Mouse (Mus musculus): ENCODE data around the gene 1700016K19Rik. TPM values are rescaled to one million over a fixed set of nuclear protein-coding genes. Genes with fewer than 3 reads are reported as not detected.
"Not testable (repeated sequence)": the region's sequence is repeated elsewhere in the genome, so short reads cannot be mapped to it uniquely, and the experiment has no call there.

The 1700016K19Rik gene
- polyA plus RNA-seq, 1 experiment from 2014 or later: 3.8 TPM

DNA sequence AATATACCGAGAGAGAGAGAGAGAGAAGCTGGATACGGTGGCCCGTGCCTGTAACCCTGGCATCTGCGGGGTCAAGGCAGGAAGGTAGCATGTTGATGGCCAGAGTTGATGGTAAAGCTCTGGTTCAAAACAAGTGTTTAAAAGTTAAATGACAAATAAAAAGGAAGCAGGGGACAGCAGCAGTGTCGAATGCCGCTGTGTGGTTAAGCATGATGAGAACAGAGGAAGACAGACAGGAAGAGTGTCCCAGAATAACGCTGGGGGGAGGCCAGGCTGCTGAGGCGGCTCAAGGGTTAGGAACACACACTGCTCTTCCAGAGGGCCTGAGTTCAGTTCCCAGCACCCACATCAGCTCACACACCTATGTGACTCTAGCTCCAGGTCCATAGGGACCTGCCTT, 7.2 kb upstream of the 1700016K19Rik start:
- no peak overlapping the region for H3K27ac ChIP-seq
- no peak overlapping the region for H3K4me3 ChIP-seq
- 0 out of 2 replicates have a peak, but pooled peaks cover 5% of the 10 kb centered on the region for H3K4me1 ChIP-seq (replicated peaks)
- no peaks in the 10 kb centered on the region for H3K9me3 ChIP-seq
- no peak for DNase-seq (ENCODE audit: low spot score)
- 88% methylated on average over 8 of the region's 8 CpGs for WGBS
- no peaks in the 10 kb centered on the region for H3K36me3 ChIP-seq
- H3K27me3 ChIP-seq (ENCODE audit: insufficient read depth, poor library complexity, severe bottlenecking): no peaks in the 10 kb centered on the region

DNA sequence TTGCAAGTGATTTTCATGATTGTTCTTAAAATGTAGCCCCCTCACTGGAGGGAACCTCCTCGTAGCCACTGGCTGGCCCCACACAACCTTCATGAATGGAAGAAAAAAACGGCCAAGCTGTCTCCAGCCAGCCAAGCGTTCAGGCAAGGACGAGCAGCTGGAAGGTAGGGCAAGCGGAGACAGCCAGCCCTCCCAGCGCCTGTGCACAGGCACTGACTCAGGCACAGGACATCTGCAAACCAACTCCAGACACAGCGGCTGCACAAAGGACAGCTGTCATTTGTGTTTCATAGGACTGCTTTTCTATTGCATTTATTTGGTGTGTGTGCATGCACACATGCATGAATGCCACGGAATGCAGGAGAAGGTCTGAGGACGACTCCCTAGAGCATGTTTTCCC, 5.4 kb upstream of the 1700016K19Rik start:
- Histone ChIP-seq H3K27ac (no peak overlapping the region), H3K4me1 (replicated peaks) (peaks cover 5% of the 10 kb centered on the region)
- 44% methylated on average over 9 of the region's 9 CpGs for WGBS

DNA sequence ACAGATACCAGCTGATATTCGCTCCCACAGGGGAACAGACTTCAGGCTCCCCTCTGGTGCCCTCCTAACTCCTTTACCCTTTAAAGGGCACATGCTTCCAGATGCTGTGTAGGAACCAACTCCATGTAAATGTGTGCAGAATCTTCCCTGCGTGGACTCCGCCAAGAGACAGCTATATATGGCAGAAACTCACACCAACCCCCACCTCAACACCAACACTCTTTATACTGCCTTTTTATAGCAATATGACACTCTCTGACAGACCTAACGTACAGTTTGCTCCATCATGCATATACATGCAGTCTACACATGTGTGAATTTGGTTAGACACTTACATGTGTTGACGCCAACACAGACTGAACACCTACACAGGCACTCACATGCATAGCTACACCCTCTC, 989 bp downstream of the 1700016K19Rik start:
- Histone ChIP-seq H3K4me3 (no peak overlapping the region), H3K27me3 (ENCODE audit: insufficient read depth, poor library complexity, severe bottlenecking) (peaks cover 25% of the 10 kb centered on the region), H3K27ac (no peak overlapping the region), H3K4me1 (replicated peaks) (peaks cover 9% of the 10 kb centered on the region), H3K9me3 (no peaks in the 10 kb centered on the region), H3K36me3 (no peaks in the 10 kb centered on the region)
- WGBS: 87% methylated on average over 5 of the region's 5 CpGs
- DNase-seq (ENCODE audit: low spot score): no peak

More for the DNA sequence above, 5.4 kb upstream of the 1700016K19Rik start:
- Histone ChIP-seq H3K27me3 (ENCODE audit: insufficient read depth, poor library complexity, severe bottlenecking) (0 out of 2 replicates have a peak, but pooled peaks cover 5% of the 10 kb centered on the region), H3K9me3 (no peaks in the 10 kb centered on the region), H3K36me3 (no peaks in the 10 kb centered on the region), H3K4me3 (no peak overlapping the region)
- peak; percentile 7 for DNase-seq (ENCODE audit: low spot score)

DNA sequence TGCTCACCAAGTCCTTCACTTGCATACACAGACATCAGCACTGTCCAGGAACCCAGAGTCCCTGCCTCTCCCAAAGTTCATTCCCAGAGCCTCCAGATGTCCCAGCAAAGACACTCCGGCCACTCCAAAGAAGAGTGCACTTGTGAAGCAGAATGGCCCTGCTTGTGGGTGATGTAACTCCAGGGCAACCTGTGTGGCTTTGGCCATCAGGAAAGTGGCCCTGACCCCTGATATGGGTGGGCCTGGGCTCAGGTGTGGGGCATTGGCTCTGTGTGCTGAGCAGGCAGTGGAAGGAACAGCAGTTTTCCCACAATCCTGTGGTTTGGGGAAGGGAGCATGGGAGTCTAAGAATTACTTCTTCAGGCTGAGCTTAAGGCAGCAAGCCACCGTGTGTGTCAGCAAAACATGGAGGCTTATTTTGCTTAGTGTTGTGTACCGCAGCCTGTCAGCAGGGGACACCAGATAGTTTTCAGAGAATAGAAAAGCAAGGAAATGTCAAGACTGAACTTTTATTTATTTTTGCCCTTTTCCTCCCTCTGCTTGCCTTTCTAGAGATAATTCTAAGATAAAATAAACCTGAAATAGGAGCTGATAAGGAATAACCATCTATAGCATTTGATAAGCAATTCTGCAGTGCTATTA, 1.6 kb downstream of the 1700016K19Rik start:
- H3K27ac ChIP-seq: no peak overlapping the region
- H3K4me1 ChIP-seq (replicated peaks): peaks cover 9% of the 10 kb centered on the region
- no peaks in the 10 kb centered on the region for H3K9me3 ChIP-seq
- WGBS: 58% methylated on average over 3 of the region's 3 CpGs
- no peak for DNase-seq (ENCODE audit: low spot score)
- H3K4me3 ChIP-seq: no peak overlapping the region
- peaks cover 25% of the 10 kb centered on the region for H3K27me3 ChIP-seq (ENCODE audit: insufficient read depth, poor library complexity, severe bottlenecking)
- no peaks in the 10 kb centered on the region for H3K36me3 ChIP-seq

DNA sequence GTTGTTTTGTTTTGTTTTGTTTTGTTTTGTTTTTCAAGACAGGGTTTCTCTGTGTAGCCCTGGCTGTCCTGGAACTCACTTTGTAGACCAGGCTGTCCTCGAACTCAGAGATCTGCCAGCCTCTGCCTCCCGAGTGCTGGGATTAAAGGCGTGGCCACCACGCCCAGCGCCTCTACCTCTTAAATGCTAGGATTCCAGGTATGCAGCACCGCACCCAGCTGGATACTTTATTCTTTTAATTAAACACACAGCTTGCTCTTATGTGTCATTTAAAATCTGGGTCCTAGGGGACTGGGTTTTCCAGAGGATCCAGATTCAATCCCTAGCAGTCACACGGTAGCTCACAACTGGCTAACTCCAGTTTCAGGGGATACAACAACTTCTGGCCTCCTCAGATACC, 4.6 kb downstream of the 1700016K19Rik start:
- 93% methylated on average over 7 of the region's 7 CpGs for WGBS
- H3K4me1 ChIP-seq (replicated peaks); H3K4me3 ChIP-seq; DNase-seq (ENCODE audit: low spot score); H3K9me3 ChIP-seq; H3K36me3 ChIP-seq; H3K27ac ChIP-seq: not testable (repeated sequence)
- peaks cover 20% of the 10 kb centered on the region for H3K27me3 ChIP-seq (ENCODE audit: insufficient read depth, poor library complexity, severe bottlenecking)

DNA sequence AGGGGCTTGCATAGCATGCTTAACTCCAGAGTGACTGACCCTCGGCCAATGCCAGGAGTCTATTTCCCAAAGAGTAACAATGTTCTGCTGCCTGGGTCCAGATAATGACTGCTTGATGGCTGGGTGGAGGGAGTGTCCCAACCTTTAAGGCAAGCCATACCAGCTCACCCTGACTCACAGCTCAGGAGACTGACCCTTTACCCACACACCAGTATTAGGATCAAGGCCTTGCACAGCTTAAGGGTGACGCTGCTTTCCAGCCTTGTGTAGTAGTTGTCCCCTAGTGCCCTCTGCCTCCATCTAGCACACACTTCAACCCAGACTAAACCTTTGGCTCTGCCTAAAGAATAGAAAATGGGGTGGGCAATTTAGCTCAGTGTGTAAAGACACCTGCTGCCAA, 8.4 kb downstream of the 1700016K19Rik start:
- DNase-seq (ENCODE audit: low spot score): no peak
- Histone ChIP-seq H3K27me3 (ENCODE audit: insufficient read depth, poor library complexity, severe bottlenecking) (no peaks in the 10 kb centered on the region), H3K9me3 (no peaks in the 10 kb centered on the region), H3K27ac (no peak overlapping the region), H3K36me3 (no peaks in the 10 kb centered on the region), H3K4me1 (replicated peaks) (no peaks in the 10 kb centered on the region), H3K4me3 (no peak overlapping the region)
- 85% methylated on average over 2 of the region's 2 CpGs for WGBS

DNA sequence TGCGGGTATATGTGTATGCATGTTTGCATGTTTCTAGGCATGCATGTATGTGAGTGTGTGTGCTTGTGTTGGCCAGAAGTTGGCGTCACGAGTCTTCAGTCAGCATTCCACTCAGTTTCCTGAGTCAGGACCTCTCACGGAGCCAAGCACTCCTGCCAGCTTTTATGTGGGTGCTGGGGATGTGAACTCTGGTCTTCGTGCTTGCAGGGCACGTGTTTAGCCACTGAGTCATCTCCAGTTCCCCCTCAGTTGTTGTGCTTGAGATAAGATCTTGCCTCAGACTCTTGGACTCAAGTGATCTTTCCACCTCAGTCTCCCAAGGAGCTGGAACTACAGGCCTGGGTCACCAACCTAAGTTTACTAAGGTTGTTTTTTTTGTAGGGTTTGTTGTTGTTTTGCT, 9.4 kb downstream of the 1700016K19Rik start:
- no peaks in the 10 kb centered on the region for H3K4me1 ChIP-seq (replicated peaks)
- DNase-seq (ENCODE audit: low spot score): no peak
- 84% methylated on average over 6 of the region's 6 CpGs for WGBS

DNA sequence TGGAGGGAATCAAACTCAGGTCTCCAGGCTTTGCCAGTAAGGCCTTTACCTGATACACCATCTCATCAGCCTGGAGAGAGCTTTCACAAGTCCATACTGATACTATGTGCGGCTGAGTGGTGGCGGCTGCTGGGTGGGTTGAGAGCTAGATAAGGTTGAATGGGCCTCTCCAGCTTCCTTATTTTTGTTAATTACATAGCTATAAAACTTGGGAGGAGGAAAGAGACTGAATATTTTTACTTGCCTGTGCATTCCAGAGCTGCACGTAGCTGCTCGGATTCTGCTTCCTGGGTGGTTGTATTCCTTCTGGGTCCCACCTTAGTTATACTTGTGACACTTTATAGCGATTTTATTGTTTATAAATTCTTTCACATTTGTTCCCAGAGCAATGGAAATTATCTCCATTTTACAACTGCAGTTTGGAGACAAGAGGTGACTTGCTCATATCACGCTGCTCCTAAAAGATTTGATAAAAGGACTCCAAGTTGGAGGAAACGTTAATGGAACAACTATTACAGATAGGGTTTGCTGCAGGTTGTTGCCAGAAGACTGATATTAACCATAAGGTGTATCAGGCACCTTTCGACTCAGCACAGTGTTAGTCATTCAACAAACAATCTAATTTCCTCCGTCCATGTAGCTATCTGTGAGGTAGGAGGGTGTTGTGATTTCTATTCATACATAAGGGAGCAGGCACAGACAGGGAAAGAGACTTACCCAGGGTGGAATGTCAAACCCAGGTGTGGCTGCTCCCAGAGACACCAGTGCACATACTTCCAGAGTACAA, 11.3 kb downstream of the 1700016K19Rik start:
- Histone ChIP-seq H3K27ac (no peak overlapping the region), H3K4me3 (no peak overlapping the region), H3K9me3 (no peaks in the 10 kb centered on the region), H3K4me1 (replicated peaks) (no peaks in the 10 kb centered on the region), H3K27me3 (ENCODE audit: insufficient read depth, poor library complexity, severe bottlenecking) (no peaks in the 10 kb centered on the region), H3K36me3 (no peaks in the 10 kb centered on the region)
- WGBS: 86% methylated on average over 9 of the region's 9 CpGs
- no peak for DNase-seq (ENCODE audit: low spot score)

More for the DNA sequence above, 9.4 kb downstream of the 1700016K19Rik start:
- Histone ChIP-seq H3K9me3 (no peaks in the 10 kb centered on the region), H3K36me3 (no peaks in the 10 kb centered on the region), H3K27ac (no peak overlapping the region), H3K27me3 (ENCODE audit: insufficient read depth, poor library complexity, severe bottlenecking) (no peaks in the 10 kb centered on the region), H3K4me3 (no peak overlapping the region)

DNA sequence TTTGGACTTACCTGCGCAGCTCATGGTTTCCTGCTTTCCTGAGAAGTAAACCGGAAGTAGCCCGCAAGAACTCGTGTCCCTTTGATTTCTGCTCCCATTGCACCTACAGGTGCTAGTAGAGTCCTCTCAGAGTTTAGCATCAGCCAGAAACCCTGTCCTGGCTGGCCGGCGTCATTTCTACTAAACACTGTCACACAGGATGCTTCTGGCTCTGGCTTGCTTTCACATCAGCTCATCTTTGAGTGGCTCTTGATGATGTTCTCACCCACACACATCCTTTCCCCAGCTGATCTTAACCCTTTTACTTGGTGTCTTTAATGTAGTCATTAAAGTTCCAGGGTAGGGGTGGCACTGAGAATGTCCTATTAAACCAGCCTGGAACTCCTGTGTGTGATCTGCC, 15.5 kb downstream of the 1700016K19Rik start:
- no peak overlapping the region for H3K4me3 ChIP-seq
- no peaks in the 10 kb centered on the region for H3K36me3 ChIP-seq
- DNase-seq (ENCODE audit: low spot score): no peak
- no peaks in the 10 kb centered on the region for H3K9me3 ChIP-seq
- no peaks in the 10 kb centered on the region for H3K4me1 ChIP-seq (replicated peaks)
- no peaks in the 10 kb centered on the region for H3K27me3 ChIP-seq (ENCODE audit: insufficient read depth, poor library complexity, severe bottlenecking)
- 90% methylated on average over 6 of the region's 6 CpGs for whole genome bisulfite sequencing
- no peak overlapping the region for H3K27ac ChIP-seq

DNA sequence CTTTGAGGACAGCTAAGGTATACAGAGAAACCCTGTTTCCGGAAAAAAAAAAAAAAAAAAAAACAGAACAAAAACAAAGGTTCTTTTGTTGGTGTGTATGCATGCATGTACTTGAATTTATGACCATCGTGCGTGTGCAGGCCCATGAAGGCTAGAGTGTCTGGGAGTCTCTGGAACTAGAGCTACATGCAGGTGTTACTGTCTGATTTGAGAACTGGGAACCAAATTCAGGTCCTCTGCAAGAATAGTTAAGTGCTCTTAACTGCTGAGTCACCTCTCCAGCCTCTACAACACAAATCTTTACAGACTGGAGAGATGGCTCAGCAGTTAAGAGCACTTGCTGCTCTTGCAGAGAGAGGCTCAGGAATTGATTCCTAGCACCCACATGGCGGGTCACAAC, 16.1 kb downstream of the 1700016K19Rik start:
- Histone ChIP-seq H3K27ac (no peak overlapping the region), H3K4me1 (replicated peaks) (no peaks in the 10 kb centered on the region), H3K9me3 (no peaks in the 10 kb centered on the region), H3K4me3 (no peak overlapping the region), H3K36me3 (no peaks in the 10 kb centered on the region), H3K27me3 (ENCODE audit: insufficient read depth, poor library complexity, severe bottlenecking) (no peaks in the 10 kb centered on the region)
- DNase-seq (ENCODE audit: low spot score): no peak
- 76% methylated on average over 4 of the region's 4 CpGs for WGBS

DNA sequence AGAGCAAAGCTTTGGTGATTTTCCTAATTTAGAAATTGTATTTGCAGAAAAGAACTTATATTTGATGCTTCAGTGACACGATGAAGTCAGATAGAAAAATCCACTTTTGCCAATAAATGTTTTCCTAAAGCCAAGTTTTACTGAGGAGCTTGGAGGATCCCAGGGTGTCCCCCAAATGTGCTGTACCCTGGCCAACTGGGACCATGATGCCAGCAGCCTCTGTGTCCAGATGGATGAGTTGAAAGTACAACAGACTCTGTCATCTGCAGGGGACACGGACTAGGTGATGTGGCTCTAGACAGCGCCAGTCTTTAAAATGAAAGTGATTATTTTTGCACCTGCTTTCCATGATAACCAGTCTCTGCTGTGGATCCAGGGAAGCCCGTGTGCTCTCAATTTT, 20.2 kb downstream of the 1700016K19Rik start:
- DNase-seq (ENCODE audit: low spot score): no peak
- Histone ChIP-seq H3K27ac (no peak overlapping the region), H3K27me3 (ENCODE audit: insufficient read depth, poor library complexity, severe bottlenecking) (no peaks in the 10 kb centered on the region), H3K4me3 (no peak overlapping the region), H3K36me3 (peaks cover 15% of the 10 kb centered on the region), H3K9me3 (no peaks in the 10 kb centered on the region), H3K4me1 (replicated peaks) (peaks cover under 1% of the 10 kb centered on the region; the same call in 1 of the 2 replicates)
- WGBS: 93% methylated on average over 4 of the region's 4 CpGs

DNA sequence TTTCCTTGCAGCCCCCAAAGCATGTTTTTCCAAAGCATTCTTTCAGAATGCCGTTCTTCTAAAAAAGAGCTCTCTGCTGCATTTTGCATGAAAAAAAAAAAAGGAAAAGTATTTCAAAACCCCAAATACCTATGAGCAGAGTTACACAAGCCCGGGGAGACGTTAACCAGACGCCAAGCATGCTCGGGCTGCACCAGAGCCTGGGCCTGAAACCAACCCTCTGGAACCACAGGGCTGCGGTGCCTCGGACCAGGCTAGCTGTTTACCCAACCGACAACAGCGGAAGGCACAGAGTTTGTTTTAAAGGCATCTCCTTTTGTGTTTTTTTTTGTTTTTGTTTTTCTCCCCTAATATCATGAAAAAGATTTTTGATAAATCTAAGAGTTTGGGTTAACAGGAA, 21.2 kb downstream of the 1700016K19Rik start:
- WGBS: 81% methylated on average over 9 of the region's 9 CpGs
- no peaks in the 10 kb centered on the region for H3K9me3 ChIP-seq
- H3K27me3 ChIP-seq (ENCODE audit: insufficient read depth, poor library complexity, severe bottlenecking): peaks cover 5% of the 10 kb centered on the region
- no peak for DNase-seq (ENCODE audit: low spot score)
- no peak overlapping the region for H3K4me3 ChIP-seq
- H3K27ac ChIP-seq: no peak overlapping the region
- H3K36me3 ChIP-seq: peaks cover 15% of the 10 kb centered on the region
- H3K4me1 ChIP-seq (replicated peaks): peaks cover 11% of the 10 kb centered on the region

DNA sequence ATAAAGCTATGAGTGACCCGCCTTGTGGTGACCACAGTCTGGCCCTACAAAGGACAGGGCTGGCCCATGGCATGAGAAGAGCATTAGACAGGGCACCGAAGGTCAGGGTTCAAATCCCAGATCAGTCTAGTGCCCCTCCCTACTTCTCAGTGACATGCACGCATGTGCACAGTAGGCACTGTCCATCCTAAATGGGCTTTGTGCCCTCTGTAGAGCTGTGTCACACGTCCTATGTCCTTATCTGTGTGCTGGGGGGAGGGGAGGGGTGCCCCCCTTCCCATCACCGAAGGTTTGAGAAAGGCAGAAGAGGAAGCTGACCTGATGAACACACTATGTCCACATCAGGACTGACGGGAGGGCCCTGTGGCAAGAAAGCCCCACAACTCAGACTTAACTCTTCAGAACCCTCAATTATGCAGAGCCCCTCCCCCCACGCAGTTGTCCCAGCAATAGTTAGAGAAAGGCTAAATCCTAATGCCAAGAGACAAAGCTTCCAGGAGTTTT, 25.4 kb downstream of the 1700016K19Rik start:
- Histone ChIP-seq H3K36me3 (peaks cover 15% of the 10 kb centered on the region), H3K4me3 (no peak overlapping the region), H3K27ac (no peak overlapping the region), H3K4me1 (replicated peaks) (peaks cover 35% of the 10 kb centered on the region), H3K27me3 (ENCODE audit: insufficient read depth, poor library complexity, severe bottlenecking) (peaks cover 33% of the 10 kb centered on the region), H3K9me3 (no peaks in the 10 kb centered on the region)
- no peak for DNase-seq (ENCODE audit: low spot score)
- WGBS: 68% methylated on average over 7 of the region's 7 CpGs

Measured in hindbrain, embryonic 10.5 days (tissue).